Mouse (Mus musculus) CH12.LX (cell line): Measurements from ENCODE around the gene Ptges.

ENCODE experiments used
- BHLHE40 ChIP-seq: IDR thresholded peaks from 2 replicates; pipeline ENCODE4 v1.6.1; 2011; ENCODE audit warnings: mild to moderate bottlenecking, low read depth, low read length, improper control_type of control experiment
- CTCF ChIP-seq, 2 experiments: IDR thresholded peaks in 1 of 2; conservative IDR thresholded peaks in 1 of 2; 2 replicates each; pipeline ENCODE4 v1.5.1; 2011 to 2012; ENCODE audit warnings: low read depth in 2 of 2, low read length in 2 of 2, improper control_type of control experiment in 1 of 2, inconsistent platforms in 1 of 2, mild to moderate bottlenecking in 1 of 2, moderate library complexity in 1 of 2
- E2F4 ChIP-seq: IDR thresholded peaks from 2 replicates; pipeline ENCODE4 v1.6.1; 2011; ENCODE audit warnings: low read depth, low read length, improper control_type of control experiment; ENCODE audit not compliant: insufficient replicate concordance
- EP300 ChIP-seq: IDR thresholded peaks from 2 replicates; pipeline ENCODE4 v1.6.1; 2011; ENCODE audit warnings: low read length, improper control_type of control experiment
- HCFC1 ChIP-seq: IDR thresholded peaks from 2 replicates; pipeline ENCODE4 v1.6.1; 2012; ENCODE audit warnings: low read depth, mild to moderate bottlenecking, inconsistent platforms, low read length, improper control_type of control experiment
- MAFK ChIP-seq: IDR thresholded peaks from 2 replicates; pipeline ENCODE4 v1.6.1; 2011; ENCODE audit warnings: low read length, improper control_type of control experiment; ENCODE audit not compliant: insufficient replicate concordance
- MAZ ChIP-seq: IDR thresholded peaks from 2 replicates; pipeline ENCODE4 v1.6.1; 2012; ENCODE audit warnings: low read depth, mild to moderate bottlenecking, inconsistent platforms, low read length, improper control_type of control experiment, moderate library complexity
- MXI1 ChIP-seq: IDR thresholded peaks from 2 replicates; pipeline ENCODE4 v1.6.1; 2011; ENCODE audit warnings: mild to moderate bottlenecking, low read depth, low read length, improper control_type of control experiment
- NELFE ChIP-seq: IDR thresholded peaks from 2 replicates; pipeline ENCODE4 v1.6.1; 2011; ENCODE audit warnings: low read depth, low read length, improper control_type of control experiment
- POLR2A ChIP-seq: IDR thresholded peaks from 2 replicates; pipeline ENCODE4 v1.6.1; 2011; ENCODE audit warnings: low read depth, mild to moderate bottlenecking, improper control_type of control experiment, low read length
- TBP ChIP-seq: conservative IDR thresholded peaks from 2 replicates; pipeline ENCODE4 v1.6.1; 2011; ENCODE audit warnings: low read depth, low read length, improper control_type of control experiment
- USF1 ChIP-seq: IDR thresholded peaks from 2 replicates; pipeline ENCODE4 v1.6.1; 2014; ENCODE audit warnings: low read depth, mild to moderate bottlenecking, inconsistent platforms, low read length, improper control_type of control experiment

DNA sequence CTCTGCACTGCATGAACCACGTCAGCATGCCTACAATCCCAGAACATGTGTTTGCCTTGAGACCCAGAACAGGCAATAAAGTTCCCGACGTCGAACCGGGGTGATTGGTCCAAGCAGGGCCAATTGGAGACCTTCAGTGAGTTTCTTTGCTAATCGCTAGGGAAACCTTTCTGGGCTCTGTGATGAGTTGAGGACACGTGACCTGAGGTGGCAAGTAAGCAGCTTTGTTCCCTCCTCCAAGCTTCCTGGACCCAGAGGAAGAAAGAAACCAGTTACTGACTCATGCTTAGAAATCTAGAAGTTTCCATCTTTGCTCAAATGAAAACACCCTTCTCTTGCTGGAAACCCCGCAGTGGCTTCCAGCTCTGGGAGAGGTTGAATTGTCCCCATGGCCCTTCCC is 16.6 kb downstream of the Ptges start:
- TF ChIP-seq USF1, result peak; percentile 58
- no peak for TF ChIP-seq EP300
- no peak for TF ChIP-seq CTCF (conservative IDR thresholded peaks at IDR 0.05 in 1 of 2, IDR thresholded peaks at IDR 0.05 in 1 of 2; ENCODE audit: low read depth in 2 of 2, low read length in 2 of 2)
- no peak for TF ChIP-seq E2F4
- TF ChIP-seq POLR2A, result no peak
- TF ChIP-seq HCFC1, result no peak
- TF ChIP-seq MAFK, result no peak
- TF ChIP-seq MAZ, result no peak
- no peak for TF ChIP-seq NELFE
- TF ChIP-seq MXI1, result no peak
- TF ChIP-seq TBP, result no peak
- 0 out of 2 replicates have a peak, but pooled peaks have one; percentile 24 for TF ChIP-seq BHLHE40
